Mouse (Mus musculus): Measurements from ENCODE around the gene Iscu.

Gene Iscu

DNA sequence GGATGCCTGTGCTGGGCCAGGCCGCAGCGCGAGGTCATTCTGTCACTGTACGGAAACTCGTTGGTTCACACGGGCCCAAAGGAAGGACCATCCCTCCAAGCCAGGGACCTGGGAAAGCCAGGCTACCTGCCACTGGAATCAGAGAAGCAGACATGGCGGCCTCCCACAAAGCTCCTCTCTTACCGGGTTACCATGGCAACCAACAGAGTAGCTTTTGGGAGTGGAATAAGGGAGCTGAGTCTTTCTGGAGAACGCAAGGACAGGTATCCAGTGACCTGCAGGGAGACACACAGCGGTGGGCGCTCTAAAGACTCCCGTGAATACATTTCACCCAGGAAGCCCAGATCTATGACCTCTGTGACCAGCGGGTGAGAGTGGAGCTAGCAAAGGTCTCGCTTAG, 46.0 kb downstream of the Iscu start:
- no peak for DNase-seq

DNA sequence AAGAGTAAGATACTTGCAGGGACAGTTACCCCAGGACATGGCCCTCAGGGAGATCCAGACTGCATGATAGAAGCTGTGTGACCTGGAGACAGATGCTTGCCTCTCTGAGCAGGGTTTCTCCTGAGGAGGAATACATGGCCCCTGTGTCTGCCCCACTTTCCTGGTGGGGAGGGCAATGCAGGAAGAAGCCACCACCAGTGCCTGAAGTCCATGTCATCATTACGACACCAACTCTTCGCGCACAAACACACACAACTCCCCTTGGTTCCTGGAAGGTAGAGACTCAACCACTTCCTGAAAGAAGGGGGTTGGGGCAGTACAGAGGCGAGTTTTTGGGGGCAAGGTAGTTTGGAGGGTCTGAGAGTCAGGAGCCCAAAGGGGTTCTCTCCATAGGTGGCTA, 51.7 kb downstream of the Iscu start:
- DNase-seq = no peak

DNA sequence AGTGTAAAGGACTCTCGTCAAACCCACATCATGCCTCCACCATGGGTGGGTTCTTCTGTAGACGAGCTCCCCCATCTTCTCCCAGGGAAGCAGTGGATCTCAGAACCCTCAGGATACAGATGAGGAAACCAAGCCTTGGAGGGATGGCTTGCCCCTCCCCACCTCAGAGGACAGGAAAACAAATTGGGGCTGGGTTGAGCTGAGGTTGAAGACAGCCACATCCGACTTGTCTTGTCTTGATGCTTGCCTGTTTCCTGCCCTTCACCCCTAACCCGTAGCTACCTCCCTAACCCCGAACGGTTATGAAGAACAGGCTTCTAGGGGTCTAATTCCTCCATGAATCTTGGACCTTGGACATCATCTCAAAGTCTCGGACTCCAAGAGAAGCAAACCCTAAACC, 53.0 kb downstream of the Iscu start:
- no peak for DNase-seq

DNA sequence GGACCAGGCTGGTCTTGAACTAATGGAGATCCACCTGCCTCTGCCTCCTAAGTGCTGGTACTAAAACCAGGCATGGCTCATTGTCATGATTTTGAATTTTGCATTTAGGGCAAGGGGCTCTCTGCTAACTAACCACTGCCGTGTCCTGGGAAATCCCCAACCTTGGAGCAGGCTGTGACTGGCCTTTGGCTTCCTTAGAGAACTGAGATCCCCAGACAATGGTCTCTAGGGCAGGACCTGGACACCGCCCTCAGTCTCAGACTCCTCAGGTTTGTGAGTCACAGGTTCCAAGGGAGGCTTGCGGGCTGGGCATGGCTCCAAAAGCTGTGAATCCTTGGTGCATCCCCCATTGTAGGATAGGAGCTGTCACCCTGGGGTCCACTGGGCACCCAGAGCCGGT, 54.1 kb downstream of the Iscu start:
- no peak for DNase-seq
